Mouse (Mus musculus) skeletal muscle tissue, adult 2 months (tissue): ENCODE results near the gene Rsph9.

Experiments
- DNase-seq: peaks from one replicate; pipeline ENCODE4 v3.0.0-alpha.2; 2012; ENCODE audit warnings: low read depth, low spot score

Rsph9 gene

DNA sequence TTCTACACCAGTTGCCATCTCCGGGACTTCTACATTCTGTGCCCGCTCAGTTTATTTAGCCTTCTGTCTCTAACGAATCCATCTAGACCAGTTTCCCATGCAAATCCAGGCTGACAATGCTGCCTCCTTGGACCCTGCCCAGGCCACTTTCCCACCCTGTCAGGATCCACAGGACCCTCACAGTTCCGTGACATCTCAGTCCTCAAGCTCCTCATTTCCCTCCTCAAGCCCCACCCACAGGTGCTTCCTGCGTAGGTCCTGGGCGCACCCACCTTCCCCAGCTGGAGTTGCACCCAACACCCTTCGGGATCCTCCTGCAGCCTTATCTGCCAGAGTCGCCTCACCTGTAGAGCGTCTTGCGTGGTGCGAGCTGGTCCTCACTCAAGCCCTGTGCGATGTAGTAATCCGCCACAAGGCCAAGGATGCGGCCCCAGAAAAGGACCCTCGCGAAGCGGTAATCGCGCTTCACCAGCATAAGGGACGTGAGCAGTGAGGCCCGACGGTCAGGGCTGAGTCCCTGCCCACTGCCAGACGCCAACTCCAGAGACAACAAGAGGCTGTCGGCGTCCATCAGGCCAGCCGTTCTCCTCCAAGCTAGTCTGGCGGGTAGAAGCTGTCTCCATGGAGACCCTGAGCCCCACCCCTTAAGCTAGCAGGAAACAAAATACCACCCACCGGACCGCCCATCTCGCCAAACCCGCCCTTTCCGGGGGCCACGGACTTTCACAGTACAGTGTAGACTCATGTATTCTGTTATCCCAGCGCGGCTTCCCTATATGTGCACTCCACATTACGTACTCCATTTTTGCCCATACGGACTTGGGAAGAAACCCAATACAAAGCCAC, at the start of gene Rsph9:
Rsph9 (minus strand) TSS at position 639 of the 846 bp plus-strand sequence.
- DNase-seq: no peak

DNA sequence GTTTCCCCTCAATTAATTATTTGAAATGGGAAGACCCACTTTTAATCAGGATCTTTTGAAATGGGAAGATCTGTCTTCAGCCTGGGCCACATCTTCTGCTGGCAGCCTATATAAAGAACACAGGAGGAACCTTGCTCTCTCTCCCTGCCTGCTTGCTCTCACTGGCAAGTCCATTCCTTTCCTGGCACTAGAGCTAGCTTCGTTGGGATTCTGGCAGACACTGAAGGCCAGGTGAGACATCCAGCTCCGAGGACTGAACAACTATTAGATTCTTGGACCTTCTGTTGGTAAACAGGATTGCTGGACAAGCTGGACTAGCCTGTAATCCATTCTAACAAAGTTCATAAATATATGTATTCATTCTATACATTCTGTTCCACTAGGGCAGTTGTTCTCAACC, 44.8 kb upstream of the Rsph9 start:
- DNase-seq: no peak

GRCm38 (mm10) chr17:46182273-46182672, 38.3 kb upstream of the Rsph9 start:
- no peak for DNase-seq

DNA sequence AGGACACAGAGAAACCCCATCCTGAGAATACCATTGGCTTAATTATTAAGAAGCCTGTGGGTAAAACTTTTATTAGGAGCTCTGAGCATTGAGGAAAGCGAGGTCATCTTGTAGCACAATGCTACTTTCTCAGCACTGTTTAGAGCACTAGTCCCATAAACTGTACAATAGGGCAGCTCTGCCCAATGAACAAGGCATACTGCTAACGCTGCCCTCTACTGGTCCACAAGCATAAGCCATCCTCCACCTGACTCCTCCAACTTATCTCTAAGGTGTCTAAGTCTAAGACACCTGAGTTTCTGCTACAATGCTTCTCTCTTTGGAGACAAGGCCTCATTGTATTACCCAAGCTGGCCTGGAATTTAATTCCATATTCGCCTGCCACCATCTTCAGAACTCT, 26.5 kb upstream of the Rsph9 start:
- no peak for DNase-seq

GRCm38 (mm10) chr17:46168768-46169167, 24.8 kb upstream of the Rsph9 start:
- no peak for DNase-seq

DNA sequence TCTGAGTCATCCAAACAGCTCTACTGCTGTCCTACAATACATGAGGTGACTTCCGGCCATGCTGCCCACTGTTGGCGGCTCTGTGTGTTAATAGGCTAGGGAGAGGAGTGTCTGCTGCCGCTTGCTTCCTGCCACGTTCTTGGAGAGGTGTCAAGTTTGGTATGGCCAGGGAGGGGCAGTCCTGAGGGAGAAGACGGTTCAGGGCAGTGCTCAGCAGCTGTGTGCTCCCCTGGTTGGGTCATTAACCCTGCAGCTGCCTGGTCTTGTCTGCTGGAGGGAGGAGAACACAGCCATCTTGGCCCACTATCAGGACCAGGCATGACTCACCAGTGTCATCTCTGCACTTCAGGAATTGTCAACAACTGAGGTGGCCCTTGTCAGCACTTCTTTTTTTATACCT, 24.3 kb upstream of the Rsph9 start:
- no peak for DNase-seq

DNA sequence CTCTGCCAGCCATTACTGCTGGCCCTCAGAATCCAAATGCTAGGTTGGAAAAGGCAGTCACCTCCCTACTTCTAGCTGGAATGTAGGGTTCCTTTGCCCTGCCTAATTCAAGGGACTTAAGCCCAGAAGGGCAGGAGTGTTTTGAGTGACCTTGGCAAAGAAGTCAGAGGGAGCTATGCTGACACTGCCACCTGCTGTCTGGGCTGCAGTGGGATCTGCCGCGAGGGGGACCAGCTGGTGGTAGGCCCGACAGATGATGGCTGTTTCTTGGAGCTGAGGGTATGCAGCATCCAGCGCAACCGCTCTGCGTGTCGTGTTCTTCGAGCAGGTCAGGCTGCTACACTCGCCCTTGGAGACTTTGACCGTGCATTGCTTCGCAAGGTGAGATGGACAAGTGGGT, 23.0 kb upstream of the Rsph9 start:
- DNase-seq: no peak

GRCm38 (mm10) chr17:46166270-46166669, 22.3 kb upstream of the Rsph9 start:
- no peak for DNase-seq

GRCm38 (mm10) chr17:46165460-46165859, 21.4 kb upstream of the Rsph9 start:
- no peak for DNase-seq

GRCm38 (mm10) chr17:46164791-46165190, 20.8 kb upstream of the Rsph9 start:
- no peak for DNase-seq

GRCm38 (mm10) chr17:46164301-46164700, 20.3 kb upstream of the Rsph9 start:
- DNase-seq: no peak

- no peak for DNase-seq
Measured at GRCm38 (mm10) chr17:46162951-46163421, 19.0 kb upstream of the Rsph9 start.

GRCm38 (mm10) chr17:46162551-46162950, 18.5 kb upstream of the Rsph9 start:
- DNase-seq: no peak

DNA sequence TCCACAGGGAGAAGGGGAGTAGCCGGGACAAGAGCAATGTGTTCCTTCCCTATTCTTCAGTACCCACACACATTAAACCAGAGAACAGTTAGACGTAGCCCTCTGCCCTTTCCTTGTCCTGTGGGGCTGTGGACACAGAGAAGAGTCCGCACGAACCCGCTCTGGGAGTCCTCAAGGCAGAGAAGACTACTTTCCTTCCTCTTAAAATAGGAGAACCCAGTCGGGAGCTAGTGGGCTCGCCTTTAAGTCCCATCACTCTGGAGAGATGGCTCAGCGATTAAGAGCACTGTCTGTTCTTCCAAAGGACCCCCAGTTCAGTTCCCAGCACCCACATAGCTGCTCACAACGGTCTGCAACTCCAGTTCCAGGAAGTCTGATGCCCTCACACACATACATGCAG, 17.7 kb upstream of the Rsph9 start:
- no peak for DNase-seq

GRCm38 (mm10) chr17:46161179-46161578, 17.2 kb upstream of the Rsph9 start:
- DNase-seq: no peak

GRCm38 (mm10) chr17:46160686-46161085, 16.7 kb upstream of the Rsph9 start, which contains the start of gene Gtpbp2:
TSS of gene Gtpbp2 (plus strand) at chr17:46161032.
- DNase-seq: peak; percentile 99

DNA sequence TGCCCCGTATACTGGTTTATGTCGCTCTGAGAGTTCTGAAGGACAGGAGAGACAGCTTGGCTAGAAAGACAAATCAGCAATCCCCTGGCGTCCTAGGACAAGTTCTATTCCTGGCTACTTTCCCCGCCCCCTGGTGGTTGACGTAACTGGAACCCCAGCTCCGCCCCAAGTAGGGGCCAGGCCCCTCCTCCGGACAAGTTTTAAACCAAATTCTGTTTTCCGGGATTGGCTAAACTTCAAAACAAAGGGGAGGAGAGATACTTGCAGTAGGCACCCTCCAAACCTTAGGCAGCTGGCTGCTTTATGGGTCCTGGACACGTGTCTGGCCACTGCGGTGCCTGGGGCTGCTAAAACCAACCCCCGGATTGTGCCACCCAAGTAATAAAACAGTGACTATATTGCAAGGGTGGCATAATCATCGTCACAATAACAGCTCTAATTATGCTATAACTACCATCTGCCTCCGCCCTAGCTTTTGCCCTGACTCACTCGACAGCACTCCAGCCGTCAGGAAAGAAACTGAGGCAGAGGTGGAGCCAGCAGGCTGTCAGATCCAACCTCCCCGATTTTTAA, 16.2 kb upstream of the Rsph9 start:
- DNase-seq: peak; percentile 95

GRCm38 (mm10) chr17:46159236-46159635, 15.2 kb upstream of the Rsph9 start:
- DNase-seq: no peak

DNA sequence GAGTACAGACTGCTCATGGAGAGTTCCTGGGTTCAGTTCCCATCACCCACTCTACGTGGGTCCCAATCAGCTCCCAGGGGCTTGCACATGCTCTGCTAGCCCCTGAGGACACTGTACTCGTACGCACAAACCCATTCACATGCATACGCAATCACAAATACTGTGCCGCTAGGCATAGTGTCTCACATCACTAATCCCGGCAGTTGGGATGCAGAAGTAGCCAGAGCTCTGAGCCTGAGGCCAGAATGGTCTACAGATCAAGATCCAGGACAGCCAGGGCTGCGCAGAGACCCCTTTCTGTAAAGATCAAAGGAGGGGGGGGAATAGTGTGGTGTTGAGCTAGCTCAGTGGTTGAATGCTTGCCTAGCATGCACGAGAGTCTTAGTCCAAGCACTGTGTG, 13.1 kb upstream of the Rsph9 start:
- no peak for DNase-seq

DNA sequence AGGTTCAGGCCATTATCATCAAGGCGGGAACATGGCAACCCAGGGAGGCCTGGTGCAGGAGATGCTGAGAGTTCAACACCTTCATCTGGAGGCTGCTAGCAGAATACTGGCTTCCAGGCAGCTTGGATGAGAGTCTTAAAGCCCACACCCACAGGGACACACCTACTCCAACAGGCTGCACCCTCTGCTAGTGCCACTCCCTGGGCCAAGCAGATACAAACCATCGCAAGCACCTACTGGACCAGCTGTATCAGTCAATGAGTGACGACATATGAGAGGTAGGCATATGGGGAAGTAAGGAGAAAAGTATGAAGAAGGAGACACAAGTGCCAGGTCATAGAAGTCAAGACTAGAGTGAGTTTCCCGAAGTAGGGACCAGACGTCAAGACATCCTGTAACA, 12.7 kb upstream of the Rsph9 start:
- no peak for DNase-seq

GRCm38 (mm10) chr17:46154336-46154735, 10.3 kb upstream of the Rsph9 start:
- no peak for DNase-seq

DNA sequence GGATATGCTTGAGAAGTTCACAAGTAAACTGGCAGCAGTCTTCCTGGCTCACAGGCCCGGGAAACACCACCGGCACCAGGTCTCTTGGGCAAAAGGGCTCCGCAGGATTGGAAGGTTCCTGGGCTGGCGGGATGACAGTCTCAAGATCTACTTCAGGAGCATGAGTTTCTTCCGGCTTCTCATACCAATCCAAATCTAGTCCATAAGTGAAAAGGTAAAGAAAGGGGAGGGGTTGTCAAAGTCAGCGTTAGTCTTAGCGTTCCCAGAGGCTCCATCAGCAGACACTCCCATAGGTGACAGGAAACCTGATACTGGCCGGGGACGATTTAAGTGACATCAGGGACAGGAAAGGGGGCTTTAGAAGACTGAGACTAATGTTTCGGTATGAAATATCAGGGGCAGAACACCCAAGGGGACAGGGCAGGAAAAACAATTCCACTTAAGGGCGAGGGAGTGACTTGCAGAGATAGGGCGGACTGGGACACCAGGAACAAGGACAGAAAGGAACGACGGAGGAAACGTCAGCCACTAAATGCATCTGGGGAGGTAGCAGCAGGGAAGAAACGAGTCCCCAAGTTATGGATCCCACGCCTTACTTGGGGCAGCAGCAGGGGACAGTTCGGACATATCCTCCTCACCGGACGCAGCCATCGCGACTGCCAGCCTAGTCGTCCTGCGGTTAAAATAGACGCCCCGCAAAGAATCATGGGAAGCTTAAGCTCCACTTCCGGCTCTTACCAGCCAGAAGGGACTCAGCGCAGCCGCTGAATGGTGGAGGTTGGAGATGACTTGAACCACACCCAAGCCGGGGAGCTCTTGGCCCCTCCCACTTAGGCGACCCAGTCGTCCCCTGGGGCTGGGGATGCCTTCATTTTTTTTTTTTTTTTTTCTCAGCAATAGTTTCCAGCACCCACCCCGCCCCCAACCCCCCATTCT, 9.1 kb upstream of the Rsph9 start, which contains the start of gene Mad2l1bp:
Mad2l1bp (minus strand) TSS at position 707 of the 936 bp plus-strand sequence.
- DNase-seq: peak; percentile 95
